Mouse (Mus musculus): Measurements from ENCODE around the gene Agbl4.

DNA sequence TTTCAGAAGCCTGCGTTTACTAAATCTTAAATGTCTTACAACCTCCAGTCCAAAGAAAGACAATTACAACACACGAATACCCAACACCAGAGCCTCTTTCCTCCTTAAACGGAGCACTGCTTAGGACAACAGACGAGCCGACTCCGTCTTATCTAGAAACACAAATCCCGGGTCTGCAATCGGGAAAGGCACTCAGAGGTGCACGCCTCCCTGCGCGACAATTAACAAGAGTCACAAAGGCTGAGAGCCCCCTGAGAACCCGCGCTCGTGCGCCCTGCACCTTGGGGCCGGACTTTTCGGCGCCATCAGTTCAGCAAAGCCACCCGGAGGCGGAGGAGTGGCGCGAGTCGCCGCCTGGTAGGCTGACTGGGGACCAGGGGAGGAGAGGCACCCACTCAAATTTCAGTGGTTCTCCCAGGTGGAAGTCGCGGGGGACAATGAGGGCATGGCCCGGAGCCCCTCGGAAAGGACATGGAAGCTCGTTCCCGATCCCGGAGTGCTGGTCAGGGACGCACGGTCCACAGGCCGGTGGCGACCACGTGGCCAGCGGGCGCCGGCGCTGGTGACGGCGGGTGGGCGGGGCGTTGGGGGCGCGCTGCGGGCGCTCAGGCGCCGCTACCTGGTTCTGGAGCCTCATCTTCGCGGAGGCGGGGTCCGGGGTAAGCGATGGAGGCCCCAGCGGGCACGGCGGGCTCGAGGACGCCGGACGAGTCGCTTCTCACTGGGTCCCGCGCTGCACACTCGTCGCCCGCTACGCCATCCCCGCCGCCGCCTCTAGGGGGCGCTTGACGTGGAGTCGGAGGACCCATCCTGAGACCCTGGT lies 46.1 kb upstream of the Agbl4 start, which contains the start of gene Elavl4:
- TF ChIP-seq POLR2A (IDR thresholded peaks at IDR 0.05; ENCODE audit: borderline replicate concordance, extremely low read depth, low read depth, low read length) = no peak
- no peak for TF ChIP-seq CTCF (IDR thresholded peaks at IDR 0.05; ENCODE audit: insufficient read depth, low read length)
